Mouse (Mus musculus): ENCODE data around the gene Slc16a14.
"Not testable (repeated sequence)": the region's sequence is repeated elsewhere in the genome, so short reads cannot be mapped to it uniquely, and the experiment has no call there.

The Slc16a14 gene

DNA sequence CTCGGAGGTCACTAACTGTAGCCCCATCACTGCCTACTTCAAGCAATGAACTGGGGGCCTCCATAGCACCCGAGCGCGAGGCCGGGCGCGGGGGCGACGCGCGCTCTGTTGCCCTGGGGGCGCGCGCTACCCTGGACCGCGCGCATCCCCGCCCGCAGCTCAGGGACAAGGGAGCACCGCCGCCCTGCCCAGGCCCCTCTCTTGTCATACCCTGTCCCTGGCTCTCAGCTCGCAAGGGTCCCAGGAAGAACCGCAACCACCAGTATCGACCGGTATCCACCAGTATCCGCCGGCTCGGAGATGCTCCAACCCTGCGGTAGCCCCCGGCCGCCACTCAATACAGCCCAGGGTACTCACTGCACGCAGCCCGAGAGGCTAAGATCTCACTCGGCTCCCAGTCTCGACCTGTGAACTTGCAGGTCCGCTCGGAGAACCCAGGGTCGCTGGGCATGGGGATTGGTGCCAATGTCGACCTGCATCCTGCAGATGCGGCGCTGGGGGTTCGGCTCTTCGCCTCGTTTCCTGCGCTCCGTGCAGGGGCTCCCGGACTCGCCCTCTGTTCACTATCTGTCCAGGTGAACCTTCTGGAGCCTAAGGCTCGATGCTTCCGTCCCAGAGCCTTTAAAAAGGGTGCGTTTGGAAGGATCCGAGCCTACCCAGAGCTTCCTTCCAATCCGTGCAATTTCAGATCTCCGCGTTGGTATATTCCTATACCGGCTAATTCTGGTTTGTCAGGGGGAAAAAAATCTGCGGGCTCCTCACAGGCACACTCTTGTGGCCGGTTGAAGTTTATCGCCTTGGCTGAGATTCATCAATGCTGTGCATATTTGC lies at the start of gene Slc16a14:
TSS of gene Slc16a14 (minus strand) at position 632 of the 831 bp plus-strand sequence.
- in situ Hi-C loops (cut with MboI; ENCODE audit: low pct_unique_long_range_greater_than_20kb in 1 of 2, low sequenced_read_pairs in 2 of 2, unreplicated experiment in 1 of 2), result no loop called here

- in situ Hi-C loops (cut with MboI; ENCODE audit: low pct_unique_long_range_greater_than_20kb in 1 of 2, low sequenced_read_pairs in 2 of 2, unreplicated experiment in 1 of 2), result not testable (repeated sequence)
These were observed 26.8 kb upstream of the Slc16a14 start for GRCm38 (mm10) chr1:84961779-84962178.

GRCm38 (mm10) chr1:84957713-84958112 lies 22.8 kb upstream of the Slc16a14 start:
- in situ Hi-C loops (cut with MboI; ENCODE audit: low pct_unique_long_range_greater_than_20kb in 1 of 2, low sequenced_read_pairs in 2 of 2, unreplicated experiment in 1 of 2), result not testable (repeated sequence)

DNA sequence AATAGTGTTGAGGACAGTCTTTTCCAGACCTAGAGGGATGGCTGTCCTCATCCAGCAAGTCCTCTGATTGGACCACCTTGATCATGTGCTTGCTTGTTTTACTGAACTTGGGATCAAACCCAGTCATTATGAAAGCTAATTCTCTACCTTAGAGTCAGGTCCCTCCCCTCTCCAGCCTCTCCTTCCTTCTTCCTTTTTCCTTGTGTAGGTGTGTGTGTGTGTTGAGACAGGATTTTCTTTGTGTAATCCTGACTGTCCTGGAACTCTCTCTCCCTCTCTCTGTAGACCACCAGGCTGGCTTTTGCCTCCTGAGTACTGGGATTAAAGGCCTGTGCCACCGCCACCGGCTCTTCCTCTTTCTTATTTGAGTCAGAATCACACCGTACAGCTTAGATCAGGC lies 21.8 kb upstream of the Slc16a14 start:
- in situ Hi-C loops (cut with MboI; ENCODE audit: low pct_unique_long_range_greater_than_20kb in 1 of 2, low sequenced_read_pairs in 2 of 2, unreplicated experiment in 1 of 2), result not testable (repeated sequence)

DNA sequence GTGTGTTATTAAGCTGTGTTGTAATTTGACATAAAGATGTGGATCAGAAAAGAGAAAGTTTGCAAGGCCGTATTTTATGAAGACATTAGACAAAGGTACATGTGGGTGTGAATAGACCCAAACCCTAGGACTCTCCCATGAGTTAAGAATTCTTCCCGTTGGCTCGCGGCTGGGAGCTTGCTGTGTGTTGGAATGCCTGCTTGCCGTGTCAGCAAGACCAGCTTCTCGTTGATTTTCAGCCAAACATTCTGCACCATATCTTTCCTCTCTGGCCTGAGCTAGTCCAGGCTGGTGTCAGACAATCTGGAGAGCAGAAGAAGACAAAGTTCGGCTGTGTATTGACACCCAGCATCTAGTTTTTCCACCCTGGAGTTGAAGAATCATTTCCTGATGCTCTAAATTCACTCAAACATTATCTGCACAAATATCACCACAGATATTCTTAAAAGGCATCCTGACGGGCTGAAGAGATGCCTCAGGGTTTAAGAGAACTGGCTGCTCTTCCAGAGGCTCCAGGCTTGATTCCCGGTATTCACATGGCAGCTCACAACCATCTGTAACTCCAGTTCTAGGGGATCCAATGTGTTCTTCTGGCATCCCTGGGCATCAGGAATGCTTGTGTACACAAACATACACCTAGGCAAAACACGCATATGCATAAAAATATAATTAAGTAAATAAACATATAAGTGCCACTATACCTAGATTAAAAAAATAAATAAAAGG lies 17.7 kb upstream of the Slc16a14 start:
- in situ Hi-C loops (cut with MboI; ENCODE audit: low pct_unique_long_range_greater_than_20kb in 1 of 2, low sequenced_read_pairs in 2 of 2, unreplicated experiment in 1 of 2), result no loop called here

DNA sequence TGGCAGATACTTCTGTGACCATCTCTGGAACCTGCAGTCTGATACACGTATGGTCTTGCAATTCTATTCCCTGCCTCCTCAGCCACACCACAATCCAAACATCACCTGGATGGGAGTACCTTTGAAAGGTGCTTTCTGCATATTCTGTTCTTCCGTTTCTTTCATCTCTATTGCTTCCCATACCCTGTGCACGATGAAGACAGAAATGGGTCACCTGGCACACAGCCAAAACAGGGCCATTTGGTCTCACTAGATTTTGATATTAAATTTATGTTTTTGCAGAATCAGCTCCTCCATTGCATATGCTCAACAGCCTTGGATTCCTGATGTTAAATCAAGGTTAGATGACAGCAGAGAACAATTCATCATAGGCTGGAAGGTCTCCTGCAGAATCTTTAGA lies 16.6 kb upstream of the Slc16a14 start:
- in situ Hi-C loops (cut with MboI; ENCODE audit: low pct_unique_long_range_greater_than_20kb in 1 of 2, low sequenced_read_pairs in 2 of 2, unreplicated experiment in 1 of 2), result no loop called here

- in situ Hi-C loops (cut with MboI; ENCODE audit: low pct_unique_long_range_greater_than_20kb in 1 of 2, low sequenced_read_pairs in 2 of 2, unreplicated experiment in 1 of 2), result no loop called here
These were observed 12.5 kb upstream of the Slc16a14 start for GRCm38 (mm10) chr1:84947390-84947789.

DNA sequence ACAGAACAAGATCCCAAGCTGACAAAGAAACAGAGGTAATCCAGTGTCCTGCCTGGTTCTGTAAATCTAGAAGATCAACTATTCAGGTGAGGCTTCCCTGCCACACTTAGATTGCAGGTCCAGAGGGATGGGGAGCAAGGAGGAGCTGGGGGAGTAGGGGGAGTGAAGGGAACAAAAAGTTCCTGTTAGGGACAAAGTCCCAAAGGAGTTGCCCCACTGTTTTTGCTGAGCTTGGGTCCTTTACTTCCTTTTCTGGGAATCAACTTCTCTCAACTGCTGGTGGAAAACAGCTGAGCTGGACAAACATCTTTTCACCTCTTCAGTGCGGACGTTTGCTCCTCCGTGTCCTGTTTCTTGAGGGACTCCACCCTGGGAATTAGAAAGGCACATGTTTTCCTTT lies 11.0 kb upstream of the Slc16a14 start:
- in situ Hi-C loops (cut with MboI; ENCODE audit: low pct_unique_long_range_greater_than_20kb in 1 of 2, low sequenced_read_pairs in 2 of 2, unreplicated experiment in 1 of 2), result no loop called here

DNA sequence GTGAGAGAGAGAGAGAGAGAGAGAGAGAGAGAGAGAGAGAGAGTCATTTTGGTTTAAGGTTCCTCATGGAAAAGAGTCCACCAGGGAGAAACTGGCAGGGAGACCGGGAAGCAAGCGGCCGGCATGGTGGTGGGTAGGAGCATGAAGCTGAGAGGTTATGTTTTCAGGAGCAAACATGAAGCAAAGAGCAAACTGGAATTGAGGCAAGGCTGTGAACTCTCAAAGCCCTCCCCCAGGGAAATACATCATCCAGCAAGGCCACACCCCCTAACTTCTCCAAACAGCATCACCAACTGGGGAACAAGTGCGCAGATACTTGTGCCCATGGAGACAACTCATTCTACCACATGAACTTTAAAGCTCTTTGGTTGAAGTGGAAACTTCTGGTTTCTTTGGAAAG lies 8.6 kb upstream of the Slc16a14 start:
- in situ Hi-C loops (cut with MboI; ENCODE audit: low pct_unique_long_range_greater_than_20kb in 1 of 2, low sequenced_read_pairs in 2 of 2, unreplicated experiment in 1 of 2), result no loop called here

- in situ Hi-C loops (cut with MboI; ENCODE audit: low pct_unique_long_range_greater_than_20kb in 1 of 2, low sequenced_read_pairs in 2 of 2, unreplicated experiment in 1 of 2), result no loop called here
These were observed 7.7 kb upstream of the Slc16a14 start for GRCm38 (mm10) chr1:84942666-84943065.

- in situ Hi-C loops (cut with MboI; ENCODE audit: low pct_unique_long_range_greater_than_20kb in 1 of 2, low sequenced_read_pairs in 2 of 2, unreplicated experiment in 1 of 2), result no loop called here
These were observed 5.4 kb upstream of the Slc16a14 start for GRCm38 (mm10) chr1:84940322-84940721.

- in situ Hi-C loops (cut with MboI; ENCODE audit: low pct_unique_long_range_greater_than_20kb in 1 of 2, low sequenced_read_pairs in 2 of 2, unreplicated experiment in 1 of 2), result no loop called here
These were observed 4.5 kb upstream of the Slc16a14 start for GRCm38 (mm10) chr1:84939466-84939865.

DNA sequence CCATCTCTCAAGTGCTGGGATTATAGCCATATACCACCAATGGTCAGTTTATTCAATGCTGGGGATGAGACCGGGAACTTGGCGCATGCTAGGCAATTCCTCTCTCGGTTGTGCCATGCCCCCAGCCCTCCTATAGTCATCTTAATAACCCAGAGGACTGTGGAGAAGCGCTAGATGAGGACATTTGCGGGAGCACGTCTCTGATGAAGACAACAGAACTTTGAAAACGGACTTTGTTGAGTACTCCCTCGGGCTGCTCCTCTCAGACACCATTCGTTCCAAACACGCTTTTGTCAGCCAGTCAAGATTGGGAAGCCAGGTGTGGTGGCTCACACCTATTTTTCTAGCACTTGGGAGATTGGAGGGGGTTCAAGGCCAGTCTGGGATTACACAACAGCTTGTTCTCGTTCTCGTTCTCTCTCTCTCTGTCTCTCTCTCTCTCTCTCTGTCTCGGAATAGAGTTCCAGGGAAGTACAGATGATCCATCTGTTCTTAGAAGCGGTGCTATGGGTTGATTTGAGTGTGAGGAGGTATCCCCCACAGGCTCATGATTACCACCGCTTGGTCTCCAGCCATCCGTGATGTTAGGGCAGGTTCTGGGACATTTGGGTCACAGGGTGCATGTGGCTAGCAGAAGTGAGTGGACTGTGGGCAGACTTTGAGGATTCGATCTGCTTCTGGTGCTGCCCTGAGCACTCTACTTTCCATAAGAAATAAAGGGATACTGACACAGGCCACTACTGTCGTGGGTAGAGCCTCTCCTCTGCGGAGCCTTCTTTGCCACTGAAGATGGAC lies 2.0 kb upstream of the Slc16a14 start:
- in situ Hi-C loops (cut with MboI; ENCODE audit: low pct_unique_long_range_greater_than_20kb in 1 of 2, low sequenced_read_pairs in 2 of 2, unreplicated experiment in 1 of 2), result no loop called here

GRCm38 (mm10) chr1:84935668-84936067 lies 734 bp upstream of the Slc16a14 start:
- in situ Hi-C loops (cut with MboI; ENCODE audit: low pct_unique_long_range_greater_than_20kb in 1 of 2, low sequenced_read_pairs in 2 of 2, unreplicated experiment in 1 of 2), result no loop called here

DNA sequence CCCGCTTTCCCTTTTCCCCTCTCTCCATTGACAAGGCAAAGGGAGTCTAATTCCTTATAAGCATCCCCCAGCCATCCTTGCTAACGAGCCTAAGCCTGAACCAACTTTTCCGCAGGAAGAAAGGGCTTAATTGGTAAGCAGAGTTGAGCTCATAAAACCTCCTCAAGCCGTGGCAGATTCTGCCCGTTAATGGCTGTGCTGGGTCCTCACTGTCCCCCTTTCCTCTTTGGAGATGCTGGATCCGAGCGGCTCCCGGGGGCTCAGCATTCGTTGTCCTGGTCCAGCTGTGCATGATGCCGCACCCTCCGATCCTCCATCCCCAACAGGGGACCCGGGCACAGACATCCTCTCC lies 807 bp downstream of the Slc16a14 start:
- in situ Hi-C loops (cut with MboI; ENCODE audit: low pct_unique_long_range_greater_than_20kb in 1 of 2, low sequenced_read_pairs in 2 of 2, unreplicated experiment in 1 of 2), result no loop called here

GRCm38 (mm10) chr1:84933472-84934150 lies 1.3 kb downstream of the Slc16a14 start:
- in situ Hi-C loops (cut with MboI; ENCODE audit: low pct_unique_long_range_greater_than_20kb in 1 of 2, low sequenced_read_pairs in 2 of 2, unreplicated experiment in 1 of 2), result no loop called here

DNA sequence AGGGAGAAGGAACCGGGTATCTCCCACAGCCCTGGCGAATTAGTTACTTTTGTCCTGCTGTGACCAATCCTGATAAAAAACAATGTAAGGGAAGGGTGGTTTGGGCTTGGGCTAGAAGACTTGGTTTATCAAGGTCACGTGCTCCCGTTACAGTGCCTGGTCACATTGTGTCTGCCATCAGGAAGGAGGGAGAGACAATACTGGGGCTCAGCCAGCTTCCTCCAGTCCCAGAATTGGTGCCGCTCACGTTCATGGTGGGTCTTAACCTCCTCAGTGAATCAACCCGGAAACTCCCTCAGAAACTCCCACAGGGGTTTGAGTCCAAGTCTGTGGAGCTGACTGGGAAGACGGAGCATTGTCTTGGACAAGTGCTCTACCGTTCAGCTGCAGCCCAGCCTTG lies 9.3 kb downstream of the Slc16a14 start:
- in situ Hi-C loops (cut with MboI; ENCODE audit: low pct_unique_long_range_greater_than_20kb in 1 of 2, low sequenced_read_pairs in 2 of 2, unreplicated experiment in 1 of 2), result no loop called here

GRCm38 (mm10) chr1:84924134-84924533 lies 10.8 kb downstream of the Slc16a14 start:
- in situ Hi-C loops (cut with MboI; ENCODE audit: low pct_unique_long_range_greater_than_20kb in 1 of 2, low sequenced_read_pairs in 2 of 2, unreplicated experiment in 1 of 2), result no loop called here

DNA sequence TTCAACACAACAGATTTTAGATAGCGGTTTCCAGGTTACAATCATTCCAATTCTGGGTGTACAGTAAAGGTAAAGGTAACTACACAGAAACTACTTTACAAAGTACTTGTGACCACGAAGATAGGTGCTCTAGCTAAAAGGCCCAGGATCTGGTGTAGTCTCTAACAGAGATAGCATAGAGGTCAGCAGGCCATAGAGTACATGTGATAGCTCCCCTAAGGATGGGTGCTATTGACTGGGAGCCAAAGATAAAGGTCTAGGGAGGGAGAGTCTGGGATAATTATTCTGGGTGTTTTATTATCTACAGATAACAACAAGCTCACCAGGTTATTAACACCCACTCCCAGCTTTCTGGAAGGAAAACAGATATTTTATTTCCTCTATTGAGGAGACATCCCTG lies 11.5 kb downstream of the Slc16a14 start:
- in situ Hi-C loops (cut with MboI; ENCODE audit: low pct_unique_long_range_greater_than_20kb in 1 of 2, low sequenced_read_pairs in 2 of 2, unreplicated experiment in 1 of 2), result no loop called here

All from mouse embryonic stem cell (cell line).